Mouse (Mus musculus) forebrain, embryonic 12.5 days (tissue): ENCODE results near the gene Col4a2. TPM values are rescaled to one million over a fixed set of nuclear protein-coding genes. Genes with fewer than 3 reads are reported as not detected.

Experiments
- polyA plus RNA-seq: library from polyadenylated mRNA; unstranded; fragments of >200 nt; fragmentation: Nextera tagmentation; extraction: Ambion mirVana; gene quantifications from 2 replicates; pipeline ENCODE4 v1.2.1, GENCODE M21; 2016

Gene Col4a2
- polyA plus RNA-seq, 1 experiment from 2014 or later = 51.3 TPM

Other genes with a start within 250 kb of the Col4a2 start
- 100 and 102 TPM in 2 replicates for gene Col4a1, start within 50 bp of the Col4a2 start, polyA plus RNA-seq
- gene Rab20, start 165.9 kb downstream of the Col4a2 start, polyA plus RNA-seq = 0.36 and 0.74 TPM in 2 replicates
- 119 and 127 TPM in 2 replicates for gene Naxd, start 184.7 kb downstream of the Col4a2 start, polyA plus RNA-seq
- gene Cars2, start 238.0 kb downstream of the Col4a2 start, polyA plus RNA-seq = 19.9 and 21.4 TPM in 2 replicates
- 43.6 and 47.2 TPM in 2 replicates for gene Ing1, start 242.8 kb downstream of the Col4a2 start, polyA plus RNA-seq